Mouse (Mus musculus) intestine, embryonic 15.5 days (tissue): ENCODE measurements around the gene Lgals7. TPM values are rescaled to one million over a fixed set of nuclear protein-coding genes. Genes with fewer than 3 reads are reported as not detected.

Experiments used
- ATAC-seq: fragments of 200-750 bp; cut with Nextera tagmentation; 2 replicates; pipeline ENCODE4 v1.8.0; 2017; ENCODE audit warnings: moderate TSS enrichment, moderate library complexity
- H3K27ac ChIP-seq: fragments of 300-500 bp; sonication (generic); 2 replicates; pipeline ENCODE4 v1.5.1; 2015; ENCODE audit warnings: mild to moderate bottlenecking, inconsistent platforms
- H3K27me3 ChIP-seq: fragments of 300-500 bp; sonication (generic); replicated peaks from 2 replicates; pipeline ENCODE4 v1.6.1; 2015; ENCODE audit warnings: inconsistent platforms
- H3K36me3 ChIP-seq: fragments of 300-500 bp; sonication (generic); 2 replicates; pipeline ENCODE4 v1.6.1; 2015; ENCODE audit warnings: inconsistent platforms
- H3K4me1 ChIP-seq: fragments of 300-500 bp; sonication (generic); replicated peaks from 2 replicates; pipeline ENCODE4 v1.6.1; 2015; ENCODE audit warnings: inconsistent platforms
- H3K4me2 ChIP-seq: fragments of 300-500 bp; sonication (generic); replicated peaks from 2 replicates; pipeline ENCODE4 v1.6.1; 2015; ENCODE audit warnings: mild to moderate bottlenecking, inconsistent platforms
- H3K4me3 ChIP-seq: fragments of 300-500 bp; sonication (generic); replicated peaks from 2 replicates; pipeline ENCODE4 v1.5.1; 2015; ENCODE audit warnings: inconsistent platforms
- H3K9ac ChIP-seq: fragments of 300-500 bp; sonication (generic); 2 replicates; pipeline ENCODE4 v1.6.1; 2015; ENCODE audit warnings: inconsistent platforms
- H3K9me3 ChIP-seq: fragments of 300-500 bp; sonication (generic); 2 replicates; pipeline ENCODE4 v1.6.1; 2016; ENCODE audit warnings: inconsistent platforms
- WGBS: fragments of 180-500 bp; shearing (Covaris S2); methylation state at CpG from one replicate; pipeline ENCODE4 v1.1.7; 2015; 5-methylcytosine and 5-hydroxymethylcytosine counted together
- polyA plus RNA-seq: library from polyadenylated mRNA; unstranded; fragments of >200 nt; fragmentation: Nextera tagmentation; extraction: Ambion mirVana; gene quantifications from 2 replicates; pipeline ENCODE4 v1.2.1, GENCODE M21; 2015

The Lgals7 gene
- polyA plus RNA-seq, 1 experiment from 2014 or later = 0.98 TPM

GRCm38 (mm10) chr7:28911632-28912031 is 48.0 kb downstream of the Lgals7 start:
- Histone ChIP-seq H3K9me3 (no peaks in the 10 kb centered on the region), H3K36me3 (peaks cover 90% of the 10 kb centered on the region), H3K9ac (no peak overlapping the region), H3K4me1 (0 out of 2 replicates have a peak, but pooled peaks cover 5% of the 10 kb centered on the region), H3K4me2 (no peak overlapping the region), H3K4me3 (no peak overlapping the region), H3K27me3 (no peaks in the 10 kb centered on the region), H3K27ac (0 out of 2 replicates have a peak overlapping the region, but pooled peaks have one; percentile 19)
- 62% methylated on average over 4 of the region's 4 CpGs for whole genome bisulfite sequencing
- 0 out of 2 replicates have a peak, but pooled peaks have one; percentile 22 for ATAC-seq

GRCm38 (mm10) chr7:28913171-28913570 is 49.5 kb downstream of the Lgals7 start:
- H3K9me3 ChIP-seq = no peaks in the 10 kb centered on the region
- peaks cover 76% of the 10 kb centered on the region for H3K36me3 ChIP-seq
- H3K4me2 ChIP-seq = no peak overlapping the region
- ATAC-seq = no peak
- no peaks in the 10 kb centered on the region for H3K27me3 ChIP-seq
- no peak overlapping the region for H3K4me3 ChIP-seq
- H3K9ac ChIP-seq = no peak overlapping the region
- peaks cover 16% of the 10 kb centered on the region for H3K4me1 ChIP-seq
- 81% methylated on average over 11 of the region's 11 CpGs for WGBS
- no peak overlapping the region for H3K27ac ChIP-seq

Other genes starting within 250 kb of the Lgals7 start
- 0.06 TPM in 1 of 2 replicates, not detected in the other for gene Acp7, start 232.5 kb upstream of the Lgals7 start, polyA plus RNA-seq
- gene Fbxo27, start 171.0 kb upstream of the Lgals7 start, polyA plus RNA-seq = 2.9 and 3.1 TPM in 2 replicates
- gene Fbxo17, start 147.0 kb upstream of the Lgals7 start, polyA plus RNA-seq = 6.6 and 6.7 TPM in 2 replicates
- gene Mrps12, start 122.0 kb upstream of the Lgals7 start, polyA plus RNA-seq = 136 and 143 TPM in 2 replicates
- gene Sars2, start 121.9 kb upstream of the Lgals7 start, polyA plus RNA-seq = 22.6 and 25.1 TPM in 2 replicates
- not detected in 2 replicates for gene Ccer2, start 107.7 kb upstream of the Lgals7 start, polyA plus RNA-seq
- 54.9 and 60.3 TPM in 2 replicates for gene Sirt2, start 97.1 kb upstream of the Lgals7 start, polyA plus RNA-seq
- gene Nfkbib, start 96.3 kb upstream of the Lgals7 start, polyA plus RNA-seq = 40.2 and 43.7 TPM in 2 replicates
- 4.5 and 5.6 TPM in 2 replicates for gene Rinl, start 74.9 kb upstream of the Lgals7 start, polyA plus RNA-seq
- gene Hnrnpl, start 55.3 kb upstream of the Lgals7 start, polyA plus RNA-seq = 210 and 237 TPM in 2 replicates
- gene Ech1, start 38.6 kb upstream of the Lgals7 start, polyA plus RNA-seq = 234 and 260 TPM in 2 replicates
- gene Lgals4, start 30.0 kb upstream of the Lgals7 start, polyA plus RNA-seq = 1,462 and 1,582 TPM in 2 replicates
- 0.30 TPM in 2 replicates for gene Capn12, start 17.6 kb downstream of the Lgals7 start, polyA plus RNA-seq
- gene Actn4, start 98.5 kb downstream of the Lgals7 start, polyA plus RNA-seq = 340 and 361 TPM in 2 replicates
- 359 and 375 TPM in 2 replicates for gene Eif3k, start 118.0 kb downstream of the Lgals7 start, polyA plus RNA-seq
- 6.3 and 7.7 TPM in 2 replicates for gene Map4k1, start 118.2 kb downstream of the Lgals7 start, polyA plus RNA-seq